Mouse (Mus musculus) cerebellum, adult 2 months (tissue): ENCODE data around the gene Ctnna2.

Source experiments
- CTCF ChIP-seq: fragments of 200-500 bp; IDR thresholded peaks from 2 replicates; pipeline ENCODE4 v1.5.1; 2011; ENCODE audit warnings: low read depth, mild to moderate bottlenecking, control low read depth, low read length, moderate library complexity, borderline replicate concordance; ENCODE audit not compliant: insufficient read depth
- POLR2A ChIP-seq: fragments of 200-500 bp; IDR thresholded peaks from 2 replicates; pipeline ENCODE4 v1.6.1; 2011; ENCODE audit warnings: low read length, control low read depth, borderline replicate concordance; ENCODE audit not compliant: insufficient read depth

DNA sequence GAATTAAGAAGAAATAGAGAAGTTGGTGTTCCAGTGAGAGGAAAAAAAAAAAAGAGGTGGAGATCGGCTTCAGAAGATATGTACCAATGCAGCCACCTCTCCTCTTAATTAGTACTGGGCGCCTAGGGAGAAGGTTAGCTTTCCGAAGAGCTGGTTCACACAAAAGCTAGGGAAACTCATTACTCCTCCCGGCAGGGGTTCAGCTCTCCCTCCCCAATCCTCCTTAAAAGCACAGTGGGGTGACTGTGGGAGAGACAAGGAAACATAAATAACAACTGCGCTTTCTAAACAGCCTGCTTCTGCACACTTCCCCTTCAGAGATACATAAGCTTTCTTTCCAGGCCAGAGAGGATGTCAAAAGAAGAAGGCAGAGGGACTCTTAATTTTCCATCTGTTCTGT lies 467.7 kb downstream of the Ctnna2 start:
- no peak for TF ChIP-seq CTCF
- TF ChIP-seq POLR2A, result no peak
